In genomic region chr1:37448361-37449095, GRCm38 (mm10) we compare ENCODE assay signal across 9 mouse cellular contexts. TPM values are rescaled to one million over a fixed set of nuclear protein-coding genes. Genes with fewer than 3 reads are reported as not detected.
DNase-seq lines count a peak whose midpoint lies in the region; ATAC-seq and TF ChIP-seq lines count a peak whose summit lies in the region.
"Had no signal": no experiment of that assay in that cellular context is flagged by ENCODE, and none has a peak within 500 bp of the region (broad histone marks: within the 10 kb centered on the region; RNA-seq: fewer than 3 reads in every experiment).

No protein-coding gene starts in this region.

- no peaks in the 10 kb centered on the region for H3K27me3 ChIP-seq in E14TG2a.4 (ENCODE audit: insufficient read depth, low read length)
- no peaks in the 10 kb centered on the region for H3K27me3 ChIP-seq in embryonic facial prominence, embryonic 14.5 days (replicated peaks; ENCODE audit: control insufficient read depth, insufficient read depth, low read length)
- no peaks in the 10 kb centered on the region for H3K27me3 ChIP-seq in limb, embryonic 14.5 days (ENCODE audit: control insufficient read depth, insufficient read depth, low read length)
- no peaks in the 10 kb centered on the region for H3K27me3 ChIP-seq in spleen, adult 2 months (ENCODE audit: control insufficient read depth, insufficient read depth, low read length)
- H3K27me3 ChIP-seq: lung, embryonic 15.5 days had no signal

- peaks cover 23% of the 10 kb centered on the region for H3K36me3 ChIP-seq in E14TG2a.4 (ENCODE audit: insufficient read depth, low read length)
- H3K36me3 ChIP-seq in embryonic facial prominence, embryonic 14.5 days (ENCODE audit: control insufficient read depth, insufficient read depth, low read length) = peaks cover 10% of the 10 kb centered on the region; the same call in 1 of the 2 replicates
- peaks cover 6% of the 10 kb centered on the region; the same call in 1 of the 2 replicates for H3K36me3 ChIP-seq in limb, embryonic 14.5 days (ENCODE audit: control insufficient read depth, insufficient read depth, low read length)
- H3K36me3 ChIP-seq in spleen, adult 2 months (ENCODE audit: control insufficient read depth, insufficient read depth, low read length) = peaks cover 30% of the 10 kb centered on the region
- H3K36me3 ChIP-seq: lung, embryonic 15.5 days had no signal

- peak; percentile 42 for DNase-seq in layer of hippocampus, adult 11-12 months (ENCODE audit: low spot score)
- no peak for DNase-seq in layer of hippocampus, postnatal 36 days
- DNase-seq in adrenal gland, adult (ENCODE audit: inconsistent age in 2 of 2, low spot score in 1 of 2) = peak; percentile 40 to 83
- DNase-seq in embryonic facial prominence, embryonic 14.5 days (ENCODE audit: low spot score) = peak; percentile 18
- DNase-seq in limb, embryonic 14.5 days (ENCODE audit: low spot score) = peak; percentile 43
- DNase-seq in spleen, adult 2 months (ENCODE audit: low read depth in 1 of 2, low spot score in 2 of 2) = peak; percentile 41 to 67

- TF ChIP-seq CTCF in E14TG2a.4 (conservative IDR thresholded peaks at IDR 0.05; ENCODE audit: low read length) = peak; percentile 85
- peak; percentile 48; the same call in 1 of the 2 replicates for TF ChIP-seq CTCF in spleen, adult 2 months (IDR thresholded peaks at IDR 0.05; ENCODE audit: extremely low read depth, insufficient read depth, insufficient read length, insufficient replicate concordance)

- no peak overlapping the region for H3K4me2 ChIP-seq in embryonic facial prominence, embryonic 14.5 days (ENCODE audit: low read depth, low read length)
- no peak overlapping the region for H3K4me2 ChIP-seq in limb, embryonic 14.5 days (replicated peaks; ENCODE audit: low read depth, low read length, severe bottlenecking)
- H3K4me2 ChIP-seq: lung, embryonic 15.5 days had no signal

- WGBS in embryonic facial prominence, embryonic 14.5 days = 75% methylated on average over 10 of the region's 10 CpGs
- WGBS in limb, embryonic 14.5 days = 80% methylated on average over 10 of the region's 10 CpGs
- 71% methylated on average over 10 of the region's 10 CpGs for WGBS in spleen, adult 2 months

- H3K9me3 ChIP-seq in E14TG2a.4 (ENCODE audit: low read length) = no peaks in the 10 kb centered on the region
- H3K9me3 ChIP-seq in embryonic facial prominence, embryonic 14.5 days (ENCODE audit: control insufficient read depth, low read length) = no peaks in the 10 kb centered on the region
- H3K9me3 ChIP-seq in limb, embryonic 14.5 days (ENCODE audit: control insufficient read depth, low read length) = no peaks in the 10 kb centered on the region
- H3K9me3 ChIP-seq: lung, embryonic 15.5 days had no signal

- no peaks in the 10 kb centered on the region for H3K4me1 ChIP-seq in E14TG2a.4 (replicated peaks; ENCODE audit: low read depth, low read length)
- H3K4me1 ChIP-seq in embryonic facial prominence, embryonic 14.5 days (ENCODE audit: control insufficient read depth, insufficient read depth, low read length) = no peaks in the 10 kb centered on the region
- no peaks in the 10 kb centered on the region for H3K4me1 ChIP-seq in limb, embryonic 14.5 days (ENCODE audit: control insufficient read depth, insufficient read depth, low read length)
- H3K4me1 ChIP-seq in spleen, adult 2 months (ENCODE audit: control insufficient read depth, insufficient read depth, insufficient read length) = no peaks in the 10 kb centered on the region
- H3K4me1 ChIP-seq: lung, embryonic 15.5 days had no signal

- no peak overlapping the region for H3K9ac ChIP-seq in embryonic facial prominence, embryonic 14.5 days (ENCODE audit: low read depth, low read length)
- no peak overlapping the region for H3K9ac ChIP-seq in limb, embryonic 14.5 days (ENCODE audit: low read depth, low read length, severe bottlenecking)
- H3K9ac ChIP-seq: lung, embryonic 15.5 days had no signal

- H3K27ac ChIP-seq in embryonic facial prominence, embryonic 14.5 days (replicated peaks; ENCODE audit: low read depth, low read length) = no peak overlapping the region
- H3K27ac ChIP-seq in limb, embryonic 14.5 days (replicated peaks; ENCODE audit: low read depth, low read length) = no peak overlapping the region
- no peak overlapping the region for H3K27ac ChIP-seq in spleen, adult 2 months (ENCODE audit: insufficient read depth, low read length)
- H3K27ac ChIP-seq: lung, embryonic 15.5 days had no signal

- no peak for ATAC-seq in embryonic facial prominence, embryonic 14.5 days (ENCODE audit: low read depth)
- no peak for ATAC-seq in limb, embryonic 14.5 days (ENCODE audit: low FRiP score, low read depth)
- no peak for ATAC-seq in inflammation-experienced regulatory T-cells, adult 6 months

- no peak overlapping the region for H3K4me3 ChIP-seq in E14TG2a.4 (replicated peaks; ENCODE audit: low read length)
- no peak overlapping the region for H3K4me3 ChIP-seq in embryonic facial prominence, embryonic 14.5 days (ENCODE audit: low read depth, low read length)
- no peak overlapping the region for H3K4me3 ChIP-seq in limb, embryonic 14.5 days (replicated peaks; ENCODE audit: low read length)
- H3K4me3 ChIP-seq in spleen, adult 2 months (ENCODE audit: extremely low read depth, insufficient read depth, insufficient read length) = no peak overlapping the region
- H3K4me3 ChIP-seq: lung, embryonic 15.5 days had no signal

- TF ChIP-seq POLR2A in limb, embryonic 14.5 days (IDR thresholded peaks at IDR 0.05; ENCODE audit: borderline replicate concordance, extremely low read depth, insufficient read depth, insufficient read length) = no peak
- TF ChIP-seq POLR2A in spleen, adult 2 months (IDR thresholded peaks at IDR 0.05; ENCODE audit: low read depth, low read length) = no peak

RNA-seq across cellular contexts. Expression of gene Unc50, which starts 18.6 kb away (rescaled TPM):
- total RNA-seq in layer of hippocampus, postnatal 36 days (2021) = 10 to 100 TPM; 57.5 to 57.8 TPM
- 142 and 152 TPM in 2 replicates for polyA plus RNA-seq in embryonic facial prominence, embryonic 14.5 days (2014; fragmentation: Nextera tagmentation; extraction: Ambion mirVana)
- polyA plus RNA-seq in limb, embryonic 14.5 days (2012; rRNA removed) = 117 and 119 TPM in 2 replicates
- polyA plus RNA-seq in limb, embryonic 14.5 days (2014; fragmentation: Nextera tagmentation; extraction: Ambion mirVana) = 145 and 151 TPM in 2 replicates
- 32.7 and 35.2 TPM in 2 replicates for polyA plus RNA-seq in spleen, adult 2 months (2012; rRNA removed)
- polyA plus RNA-seq in inflammation-experienced regulatory T-cells, adult 6 months (2017; shearing (Covaris generic)) = 10 to 100 TPM; 55.5 to 58.0 (median 57.0) TPM

RNA-seq across cellular contexts. Expression of gene Coa5, which starts 18.6 kb away (rescaled TPM):
- 10 to 100 TPM; 61.9 to 64.0 TPM for total RNA-seq in layer of hippocampus, postnatal 36 days (2021)
- polyA plus RNA-seq in embryonic facial prominence, embryonic 14.5 days (2014; fragmentation: Nextera tagmentation; extraction: Ambion mirVana) = 49.0 and 54.3 TPM in 2 replicates
- 42.9 and 52.2 TPM in 2 replicates for polyA plus RNA-seq in limb, embryonic 14.5 days (2012; rRNA removed)
- 50.9 and 52.3 TPM in 2 replicates for polyA plus RNA-seq in limb, embryonic 14.5 days (2014; fragmentation: Nextera tagmentation; extraction: Ambion mirVana)
- 27.7 and 30.8 TPM in 2 replicates for polyA plus RNA-seq in spleen, adult 2 months (2012; rRNA removed)
- 10 to 100 TPM; 56.3 to 64.4 (median 64.3) TPM for polyA plus RNA-seq in inflammation-experienced regulatory T-cells, adult 6 months (2017; shearing (Covaris generic))

Comparison
In these comparisons a context has a peak if more than half of its experiments do, and no peak if none do; other contexts are left out.
1. DNase-seq: peak in layer of hippocampus, adult 11-12 months (single experiment), adrenal gland, adult (2 of 2), embryonic facial prominence, embryonic 14.5 days (single experiment), limb, embryonic 14.5 days (single experiment) and spleen, adult 2 months (2 of 2); none in layer of hippocampus, postnatal 36 days (0 of 2).